Mouse (Mus musculus) adrenal gland, adult 10 weeks (tissue): ENCODE measurements around the gene Prg4. TPM values are rescaled to one million over a fixed set of nuclear protein-coding genes. Genes with fewer than 3 reads are reported as not detected.

ENCODE experiments used
- polyA plus RNA-seq: library from polyadenylated mRNA; stranded (reverse); fragments of 350-450 nt; fragmentation: Illumina TruSeq; extraction: RNeasy Lipid Tissue Mini Kit (QIAGEN cat#74804); gene quantifications from one replicate; pipeline ENCODE4 v1.2.3, GENCODE M21; 2014; ENCODE audit warnings: low read depth, low replicate concordance

Prg4 gene
- polyA plus RNA-seq: 1.7 TPM

DNA sequence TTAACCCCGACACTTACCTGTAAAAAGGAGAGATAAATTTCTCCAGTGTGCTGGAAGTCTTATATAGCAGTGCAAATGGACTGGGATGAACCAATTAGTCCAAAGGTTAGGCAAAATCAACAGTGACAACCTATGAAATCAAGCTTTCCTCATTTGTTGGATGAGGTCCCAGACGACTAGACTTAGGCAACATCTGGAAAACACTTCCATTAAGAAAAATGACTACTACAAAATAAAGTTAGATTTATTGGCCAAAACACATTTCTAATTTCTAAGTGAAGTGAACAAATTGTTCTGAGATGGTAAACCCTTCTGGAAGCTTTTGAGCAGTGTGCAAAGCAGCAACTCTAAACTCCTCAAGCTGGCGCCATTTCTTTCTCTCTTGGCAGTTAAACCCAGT is at the start of gene Prg4:
Gene Prg4, minus strand, starts transcription at position 34 of the 400 bp plus-strand sequence.

Other genes with a start within 250 kb of the Prg4 start
- not detected for gene Pdc, start 146.7 kb downstream of the Prg4 start, polyA plus RNA-seq
- gene Tpr, start 73.3 kb downstream of the Prg4 start, polyA plus RNA-seq: 202 TPM
- 230 TPM for gene Odr4, start 73.1 kb downstream of the Prg4 start, polyA plus RNA-seq